Mouse (Mus musculus): ENCODE data around the gene Hipk2.

- TF ChIP-seq CTCF (conservative IDR thresholded peaks at IDR 0.05; ENCODE audit: low read length) (no peak), POU5F1 (IDR thresholded peaks at IDR 0.05; ENCODE audit: borderline replicate concordance, low read length) (no peak)
Measured at GRCm38 (mm10) chr6:38882728-38883171, 6.8 kb upstream of the Hipk2 start.
